Mouse (Mus musculus) midbrain, embryonic 10.5 days (tissue): ENCODE data around the gene Gm20715. TPM values are rescaled to one million over a fixed set of nuclear protein-coding genes. Genes with fewer than 3 reads are reported as not detected.
A peak's percentile ranks its signal among the peaks of the same experiment; 100 is the strongest.

ENCODE experiments used
- DNase-seq: peaks from one replicate; pipeline ENCODE4 v3.0.0-alpha.2; 2017; ENCODE audit warnings: low spot score
- H3K27ac ChIP-seq: fragments of 300-500 bp; sonication (generic); replicated peaks from 2 replicates; pipeline ENCODE4 v1.5.1; 2016; ENCODE audit warnings: mild to moderate bottlenecking
- H3K27me3 ChIP-seq: fragments of 300-500 bp; sonication (generic); 2 replicates; pipeline ENCODE4 v1.6.1; 2016; ENCODE audit warnings: low read depth, mild to moderate bottlenecking; ENCODE audit not compliant: poor library complexity, severe bottlenecking
- H3K36me3 ChIP-seq: fragments of 300-500 bp; sonication (generic); 2 replicates; pipeline ENCODE4 v1.6.1; 2016; ENCODE audit warnings: mild to moderate bottlenecking, moderate library complexity
- H3K4me1 ChIP-seq: fragments of 300-500 bp; sonication (generic); 2 replicates; pipeline ENCODE4 v1.6.1; 2016
- H3K4me3 ChIP-seq: fragments of 300-500 bp; sonication (generic); 2 replicates; pipeline ENCODE4 v1.5.1; 2016; ENCODE audit warnings: mild to moderate bottlenecking, moderate library complexity
- H3K9me3 ChIP-seq: fragments of 300-500 bp; sonication (generic); replicated peaks from 2 replicates; pipeline ENCODE4 v1.6.1; 2016; ENCODE audit warnings: mild to moderate bottlenecking
- WGBS: fragments of 180-500 bp; shearing (Covaris S2); methylation state at CpG from one replicate; pipeline ENCODE4 v1.1.7; 2016; 5-methylcytosine and 5-hydroxymethylcytosine counted together
- polyA plus RNA-seq: library from polyadenylated mRNA; unstranded; fragments of >200 nt; fragmentation: Nextera tagmentation; extraction: Ambion mirVana; gene quantifications from 2 replicates; pipeline ENCODE4 v1.2.1, GENCODE M21; 2016

Gm20715 gene
- polyA plus RNA-seq, 1 experiment from 2014 or later = not detected

DNA sequence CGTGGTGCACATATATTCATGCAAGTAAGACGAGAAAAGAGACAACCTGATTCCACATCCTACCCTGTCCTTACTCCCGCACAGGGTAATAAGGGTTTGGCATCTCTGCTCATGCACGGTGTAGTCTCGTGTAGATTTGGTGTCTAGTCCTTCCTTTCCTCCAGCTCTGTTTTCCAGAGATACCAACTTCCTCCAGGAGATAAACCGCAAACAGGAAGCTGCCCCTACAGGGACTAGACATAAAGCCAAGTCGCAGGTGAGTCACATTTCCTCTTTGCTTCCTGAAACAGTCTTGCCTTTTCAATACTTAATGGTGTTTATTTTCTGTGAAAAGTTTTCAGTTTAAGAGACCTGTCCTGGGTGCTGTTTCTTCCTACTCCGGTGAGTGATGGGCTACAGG is 26.1 kb upstream of the Gm20715 start:
- Histone ChIP-seq H3K4me3 (peak overlapping the region; percentile 74), H3K27ac (no peak overlapping the region), H3K36me3 (peaks cover 11% of the 10 kb centered on the region), H3K9me3 (peaks cover 9% of the 10 kb centered on the region; the same call in 1 of the 2 replicates), H3K4me1 (peaks cover 22% of the 10 kb centered on the region), H3K27me3 (no peaks in the 10 kb centered on the region)
- no peak for DNase-seq
- WGBS = 76% methylated on average over 8 of the region's 8 CpGs

GRCm38 (mm10) chr7:6386995-6387394 is 23.1 kb upstream of the Gm20715 start:
- Histone ChIP-seq H3K9me3 (peaks cover 9% of the 10 kb centered on the region; the same call in 1 of the 2 replicates), H3K4me1 (peaks cover 21% of the 10 kb centered on the region), H3K27me3 (no peaks in the 10 kb centered on the region), H3K36me3 (peaks cover 38% of the 10 kb centered on the region), H3K27ac (no peak overlapping the region), H3K4me3 (no peak overlapping the region)
- 94% methylated on average over 8 of the region's 8 CpGs for WGBS
- DNase-seq = no peak

DNA sequence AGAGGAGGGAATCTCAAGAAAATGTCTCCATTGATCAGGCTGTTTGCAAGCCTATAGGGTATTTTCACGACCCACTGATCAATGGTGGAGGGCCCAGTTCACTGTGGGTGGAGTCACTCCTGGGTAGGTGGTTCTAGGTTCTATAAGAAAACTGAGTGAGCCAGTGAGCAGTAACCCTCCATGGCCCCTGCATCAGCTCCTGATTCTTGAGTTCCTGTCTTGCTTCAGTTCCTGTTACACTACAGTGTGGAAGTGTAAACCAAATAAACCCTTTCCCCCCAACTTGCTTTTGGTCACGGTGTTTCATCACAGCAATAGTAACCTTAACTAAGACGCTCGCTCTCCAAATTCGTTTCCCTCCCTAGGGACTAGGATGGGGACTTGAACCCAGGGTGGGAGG is 21.1 kb upstream of the Gm20715 start:
- Histone ChIP-seq H3K9me3 (peaks cover 9% of the 10 kb centered on the region; the same call in 1 of the 2 replicates), H3K36me3 (peaks cover 58% of the 10 kb centered on the region), H3K27me3 (no peaks in the 10 kb centered on the region), H3K4me1 (peaks cover 6% of the 10 kb centered on the region), H3K4me3 (no peak overlapping the region), H3K27ac (no peak overlapping the region)
- DNase-seq = no peak
- WGBS = 89% methylated on average over 5 of the region's 5 CpGs

- DNase-seq = no peak
- peaks cover 9% of the 10 kb centered on the region; the same call in 1 of the 2 replicates for H3K9me3 ChIP-seq
- H3K27me3 ChIP-seq = no peaks in the 10 kb centered on the region
- WGBS = 66% methylated on average over 5 of the region's 5 CpGs
- H3K4me3 ChIP-seq = no peak overlapping the region
- peaks cover 63% of the 10 kb centered on the region for H3K36me3 ChIP-seq
- peaks cover under 1% of the 10 kb centered on the region; the same call in 1 of the 2 replicates for H3K4me1 ChIP-seq
- H3K27ac ChIP-seq = no peak overlapping the region
Observed at GRCm38 (mm10) chr7:6389449-6389848, 20.6 kb upstream of the Gm20715 start.

- Histone ChIP-seq H3K27ac (peak within 1 kb of the TSS; percentile 71; the same call in 1 of the 2 replicates), H3K27me3 (no peaks in the 10 kb centered on the region), H3K9me3 (no peaks in the 10 kb centered on the region; the same call in 1 of the 2 replicates), H3K4me1 (peaks cover 12% of the 10 kb centered on the region), H3K36me3 (peaks cover 23% of the 10 kb centered on the region), H3K4me3 (peak within 1 kb of the TSS; percentile 58)
- DNase-seq = peak; percentile 59
- WGBS = 30% methylated on average over 25 of the region's 25 CpGs
Observed at GRCm38 (mm10) chr7:6397996-6398975, 11.8 kb upstream of the Gm20715 start, which contains the start of gene Smim17. TSS of gene Smim17 (plus strand) at chr7:6398715.

DNA sequence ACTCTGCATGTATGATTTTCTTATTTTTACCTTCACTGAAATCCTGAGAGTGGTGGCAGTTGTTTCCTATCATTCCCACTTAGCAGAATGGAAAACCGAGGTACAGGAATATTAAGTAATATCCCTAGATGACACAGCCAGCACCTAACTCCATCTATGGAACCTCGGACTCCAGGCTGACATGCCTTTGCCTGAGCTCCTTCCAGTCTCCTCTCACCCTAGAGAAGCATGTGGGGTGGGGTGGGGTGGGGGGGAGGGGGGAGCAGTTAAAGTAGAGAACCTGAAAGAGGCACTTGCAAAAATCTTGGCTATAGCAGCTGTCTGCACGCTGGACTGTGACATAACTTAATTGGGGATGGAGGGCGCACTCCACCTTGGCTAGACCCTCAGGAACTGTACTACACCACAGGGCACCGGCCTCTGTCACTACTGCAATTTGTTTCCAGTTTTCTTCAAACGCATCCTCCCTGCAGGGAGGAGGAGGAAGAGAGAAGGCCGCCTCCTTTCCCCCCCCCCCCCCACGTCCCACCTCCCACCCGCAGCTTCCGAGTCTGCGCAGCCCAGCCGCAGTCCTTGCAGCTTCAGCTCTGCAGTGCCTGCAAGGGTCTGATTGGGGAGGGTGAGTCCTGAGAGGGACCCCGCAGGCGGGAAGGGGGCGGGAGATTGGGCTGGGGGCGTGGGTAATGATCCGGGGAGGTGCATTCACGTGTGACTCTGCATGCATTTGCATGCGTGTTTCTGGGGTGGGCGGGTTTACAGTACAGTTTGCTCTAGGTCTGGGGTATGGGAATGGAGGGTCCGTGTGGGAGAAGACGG is 4.8 kb downstream of the Gm20715 start:
- no peaks in the 10 kb centered on the region for H3K36me3 ChIP-seq
- H3K4me1 ChIP-seq = peaks cover 6% of the 10 kb centered on the region
- peak overlapping the region; percentile 43 for H3K4me3 ChIP-seq
- DNase-seq = peak; percentile 15
- no peaks in the 10 kb centered on the region for H3K27me3 ChIP-seq
- WGBS = 7% methylated on average over 21 of the region's 22 CpGs
- H3K9me3 ChIP-seq = no peaks in the 10 kb centered on the region
- H3K27ac ChIP-seq = no peak overlapping the region

- WGBS = 15% methylated on average over 8 of the region's 8 CpGs
- peaks cover 6% of the 10 kb centered on the region for H3K4me1 ChIP-seq
- H3K9me3 ChIP-seq = no peaks in the 10 kb centered on the region
- no peak overlapping the region for H3K27ac ChIP-seq
- H3K4me3 ChIP-seq = peak overlapping the region; percentile 43
- DNase-seq = no peak
- no peaks in the 10 kb centered on the region for H3K27me3 ChIP-seq
- no peaks in the 10 kb centered on the region for H3K36me3 ChIP-seq
Observed at GRCm38 (mm10) chr7:6415442-6415787, 5.3 kb downstream of the Gm20715 start.

GRCm38 (mm10) chr7:6419894-6420293 is 9.8 kb downstream of the Gm20715 start:
- DNase-seq = no peak
- no peaks in the 10 kb centered on the region for H3K27me3 ChIP-seq
- H3K9me3 ChIP-seq = peaks cover 5% of the 10 kb centered on the region; the same call in 1 of the 2 replicates
- no peaks in the 10 kb centered on the region for H3K36me3 ChIP-seq
- no peak overlapping the region for H3K27ac ChIP-seq
- H3K4me1 ChIP-seq = peaks cover 3% of the 10 kb centered on the region
- WGBS = 77% methylated on average over 6 of the region's 6 CpGs
- H3K4me3 ChIP-seq = no peak overlapping the region

GRCm38 (mm10) chr7:6429381-6429780 is 19.3 kb downstream of the Gm20715 start:
- Histone ChIP-seq H3K27me3 (no peaks in the 10 kb centered on the region), H3K27ac (no peak overlapping the region), H3K9me3 (peaks cover 22% of the 10 kb centered on the region), H3K4me1 (peaks cover 1% of the 10 kb centered on the region; the same call in 1 of the 2 replicates), H3K36me3 (no peaks in the 10 kb centered on the region), H3K4me3 (no peak overlapping the region)
- WGBS = 86% methylated on average over 3 of the region's 3 CpGs
- no peak for DNase-seq

DNA sequence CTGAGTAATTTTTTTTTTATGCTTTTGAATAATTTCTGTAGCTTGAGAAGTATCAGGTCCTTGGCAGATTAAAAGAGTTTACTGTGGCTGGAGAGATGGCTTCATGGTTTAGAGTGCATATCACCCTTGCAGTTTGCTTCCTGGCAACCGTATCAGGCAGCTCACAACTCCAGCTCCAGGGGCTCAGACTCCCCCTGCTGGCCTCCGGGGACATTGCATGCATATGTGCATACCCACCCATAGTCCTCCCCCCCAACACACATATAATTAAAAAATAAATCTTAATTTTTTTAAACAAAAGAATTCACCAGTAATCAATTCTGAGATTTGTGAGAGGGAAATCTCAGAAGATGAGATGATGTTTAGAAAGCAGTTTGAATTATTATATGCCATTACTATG is 20.3 kb downstream of the Gm20715 start:
- H3K4me3 ChIP-seq = no peak overlapping the region
- H3K27me3 ChIP-seq = no peaks in the 10 kb centered on the region
- H3K36me3 ChIP-seq = no peaks in the 10 kb centered on the region
- peaks cover 21% of the 10 kb centered on the region for H3K9me3 ChIP-seq
- WGBS = 46% methylated on average over 2 of the region's 2 CpGs
- no peak for DNase-seq
- no peak overlapping the region for H3K27ac ChIP-seq
- peaks cover 9% of the 10 kb centered on the region for H3K4me1 ChIP-seq

GRCm38 (mm10) chr7:6438388-6438787 is 28.3 kb downstream of the Gm20715 start, which contains the start of gene Olfr1344:
TSS of gene Olfr1344 (plus strand) at chr7:6438688.
- DNase-seq = no peak
- Histone ChIP-seq H3K36me3 (no peaks in the 10 kb centered on the region), H3K27ac (no peak within 1 kb of the TSS), H3K4me3 (no peak within 1 kb of the TSS), H3K4me1 (peaks cover 15% of the 10 kb centered on the region), H3K27me3 (no peaks in the 10 kb centered on the region), H3K9me3 (0 out of 2 replicates have a peak, but pooled peaks cover 6% of the 10 kb centered on the region)
- WGBS = 84% methylated on average over 3 of the region's 3 CpGs

DNA sequence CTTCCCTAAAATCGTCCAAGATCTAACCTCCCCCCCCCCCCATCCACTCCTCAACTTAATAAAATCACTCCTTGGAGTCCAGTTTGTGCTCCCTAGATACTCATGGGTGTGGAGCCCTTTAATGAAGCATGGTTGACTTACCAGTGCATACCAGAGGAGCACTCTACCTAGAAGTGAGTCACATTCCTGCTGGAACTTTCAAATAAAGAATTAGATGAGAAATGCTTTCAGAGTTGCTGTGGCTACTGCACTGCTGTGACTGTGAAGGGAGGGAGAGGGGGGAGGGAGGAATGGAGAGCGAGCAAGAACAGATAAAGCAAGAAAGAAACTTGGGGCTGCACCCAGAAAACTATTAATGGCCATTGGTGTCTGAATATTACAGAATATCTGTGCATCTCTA is 31.1 kb downstream of the Gm20715 start:
- H3K9me3 ChIP-seq = 0 out of 2 replicates have a peak, but pooled peaks cover 6% of the 10 kb centered on the region
- 60% methylated on average over 2 of the region's 2 CpGs for WGBS
- no peak for DNase-seq
- H3K27ac ChIP-seq = no peak overlapping the region
- no peak overlapping the region for H3K4me3 ChIP-seq
- no peaks in the 10 kb centered on the region for H3K36me3 ChIP-seq
- no peaks in the 10 kb centered on the region; the same call in 1 of the 2 replicates for H3K4me1 ChIP-seq
- no peaks in the 10 kb centered on the region for H3K27me3 ChIP-seq
